Comparison of ENCODE assay signal across 12 mouse cellular contexts in genomic region chr17:70892288-70893096, GRCm38 (mm10). TPM values are rescaled to one million over a fixed set of nuclear protein-coding genes. Genes with fewer than 3 reads are reported as not detected.
DNase-seq lines count a peak whose midpoint lies in the region; ATAC-seq and TF ChIP-seq lines count a peak whose summit lies in the region.
"Had no signal": no experiment of that assay in that cellular context is flagged by ENCODE, and none has a peak within 500 bp of the region (broad histone marks: within the 10 kb centered on the region; RNA-seq: fewer than 3 reads in every experiment).

No protein-coding gene starts in this region.

- no peak overlapping the region for H3K9ac ChIP-seq in embryonic facial prominence, embryonic 11.5 days (replicated peaks; ENCODE audit: low read length)
- H3K9ac ChIP-seq in lung, embryonic 14.5 days: no peak overlapping the region
- no peak overlapping the region for H3K9ac ChIP-seq in lung, postnatal 0 days (replicated peaks; ENCODE audit: low read depth)
- H3K9ac ChIP-seq in neural tube, embryonic 11.5 days (ENCODE audit: low read length): no peak overlapping the region

- no peaks in the 10 kb centered on the region for H3K9me3 ChIP-seq in embryonic facial prominence, embryonic 11.5 days (replicated peaks; ENCODE audit: control insufficient read depth, low read length)
- H3K9me3 ChIP-seq in embryonic facial prominence, embryonic 10.5 days: 0 out of 2 replicates have a peak, but pooled peaks cover 1% of the 10 kb centered on the region
- no peaks in the 10 kb centered on the region for H3K9me3 ChIP-seq in lung, embryonic 14.5 days (ENCODE audit: low read depth, low read length)
- H3K9me3 ChIP-seq in lung, postnatal 0 days (ENCODE audit: low read length): no peaks in the 10 kb centered on the region
- no peaks in the 10 kb centered on the region for H3K9me3 ChIP-seq in neural tube, embryonic 11.5 days (ENCODE audit: control insufficient read depth, low read length)

- no peaks in the 10 kb centered on the region for H3K36me3 ChIP-seq in embryonic facial prominence, embryonic 11.5 days (replicated peaks; ENCODE audit: control insufficient read depth, insufficient read depth, low read depth, low read length)
- H3K36me3 ChIP-seq in embryonic facial prominence, embryonic 10.5 days (replicated peaks): no peaks in the 10 kb centered on the region
- H3K36me3 ChIP-seq in lung, embryonic 14.5 days (ENCODE audit: insufficient read depth): no peaks in the 10 kb centered on the region
- no peaks in the 10 kb centered on the region for H3K36me3 ChIP-seq in lung, postnatal 0 days (ENCODE audit: insufficient read depth, low read length)
- H3K36me3 ChIP-seq in neural tube, embryonic 11.5 days (ENCODE audit: control insufficient read depth, insufficient read depth, low read length): no peaks in the 10 kb centered on the region

- peak; percentile 27 for DNase-seq in embryonic facial prominence, embryonic 11.5 days (ENCODE audit: low spot score)
- no peak for DNase-seq in embryonic facial prominence, embryonic 10.5 days (ENCODE audit: low spot score)
- DNase-seq in lung, embryonic 14.5 days: peak; percentile 22
- no peak for DNase-seq in lung, postnatal 0 days (ENCODE audit: low spot score)
- DNase-seq in embryo, embryonic 10.5 days (ENCODE audit: low spot score): peak; percentile 57
- DNase-seq in neural tube, embryonic 11.5 days (ENCODE audit: low spot score): peak; percentile 42
- no peak for DNase-seq in urinary bladder, postnatal 4 days (ENCODE audit: low spot score in 2 of 2)
- no peak for DNase-seq in cerebellum, adult 11-12 months
- DNase-seq: cerebellum, adult 2 months had no signal

- TF ChIP-seq EP300 in lung, postnatal 0 days (IDR thresholded peaks at IDR 0.05): no peak

- no peaks in the 10 kb centered on the region for H3K27me3 ChIP-seq in embryonic facial prominence, embryonic 11.5 days (ENCODE audit: control insufficient read depth, insufficient read depth, low read length)
- no peaks in the 10 kb centered on the region for H3K27me3 ChIP-seq in embryonic facial prominence, embryonic 10.5 days (replicated peaks; ENCODE audit: low read depth, poor library complexity, severe bottlenecking)
- no peaks in the 10 kb centered on the region for H3K27me3 ChIP-seq in lung, embryonic 14.5 days (ENCODE audit: insufficient read depth, low read length)
- no peaks in the 10 kb centered on the region for H3K27me3 ChIP-seq in lung, postnatal 0 days (replicated peaks; ENCODE audit: insufficient read depth, low read length)
- H3K27me3 ChIP-seq in neural tube, embryonic 11.5 days (ENCODE audit: control insufficient read depth, insufficient read depth, low read length): no peaks in the 10 kb centered on the region

- H3K4me2 ChIP-seq in embryonic facial prominence, embryonic 11.5 days (ENCODE audit: low read depth, low read length): no peak overlapping the region
- no peak overlapping the region for H3K4me2 ChIP-seq in lung, embryonic 14.5 days
- H3K4me2 ChIP-seq in lung, postnatal 0 days (replicated peaks; ENCODE audit: low read depth, low read length): no peak overlapping the region
- no peak overlapping the region for H3K4me2 ChIP-seq in neural tube, embryonic 11.5 days (ENCODE audit: low read depth)

- H3K4me1 ChIP-seq in embryonic facial prominence, embryonic 11.5 days (ENCODE audit: control insufficient read depth, insufficient read depth, low read length): no peaks in the 10 kb centered on the region
- peaks cover 10% of the 10 kb centered on the region for H3K4me1 ChIP-seq in embryonic facial prominence, embryonic 10.5 days
- H3K4me1 ChIP-seq in lung, embryonic 14.5 days (ENCODE audit: insufficient read depth): no peaks in the 10 kb centered on the region
- no peaks in the 10 kb centered on the region for H3K4me1 ChIP-seq in lung, postnatal 0 days (ENCODE audit: insufficient read depth, low read depth, low read length)
- H3K4me1 ChIP-seq in neural tube, embryonic 11.5 days (ENCODE audit: control insufficient read depth, insufficient read depth, low read length): no peaks in the 10 kb centered on the region

- 36% methylated on average over 15 of the region's 15 CpGs for WGBS in embryonic facial prominence, embryonic 11.5 days
- 39% methylated on average over 15 of the region's 15 CpGs for WGBS in embryonic facial prominence, embryonic 10.5 days
- WGBS in lung, embryonic 14.5 days: 35% methylated on average over 15 of the region's 15 CpGs
- WGBS in lung, postnatal 0 days: 45% methylated on average over 15 of the region's 15 CpGs
- 12% methylated on average over 15 of the region's 15 CpGs for whole genome bisulfite sequencing in neural tube, embryonic 11.5 days

- no peak overlapping the region for H3K4me3 ChIP-seq in embryonic facial prominence, embryonic 11.5 days (ENCODE audit: low read depth, low read length)
- no peak overlapping the region for H3K4me3 ChIP-seq in embryonic facial prominence, embryonic 10.5 days
- no peak overlapping the region for H3K4me3 ChIP-seq in lung, embryonic 14.5 days (ENCODE audit: low read depth, low read length)
- no peak overlapping the region for H3K4me3 ChIP-seq in lung, postnatal 0 days (ENCODE audit: low read depth, low read length)
- no peak overlapping the region for H3K4me3 ChIP-seq in neural tube, embryonic 11.5 days (ENCODE audit: low read depth, low read length)
- H3K4me3 ChIP-seq: layer of hippocampus, adult 2 months had no signal

- no peak overlapping the region for H3K27ac ChIP-seq in embryonic facial prominence, embryonic 11.5 days (replicated peaks; ENCODE audit: low read depth, low read length)
- H3K27ac ChIP-seq in embryonic facial prominence, embryonic 10.5 days (replicated peaks): no peak overlapping the region
- no peak overlapping the region for H3K27ac ChIP-seq in lung, embryonic 14.5 days (ENCODE audit: low read depth)
- no peak overlapping the region for H3K27ac ChIP-seq in lung, postnatal 0 days (ENCODE audit: low read length)
- H3K27ac ChIP-seq in neural tube, embryonic 11.5 days (ENCODE audit: low read depth, low read length): no peak overlapping the region
- H3K27ac ChIP-seq: layer of hippocampus, adult 2 months; macrophage had no signal

- no peak for TF ChIP-seq CTCF in lung, embryonic 14.5 days (IDR thresholded peaks at IDR 0.05; ENCODE audit: low read depth)
- TF ChIP-seq CTCF in lung, postnatal 0 days (IDR thresholded peaks at IDR 0.05): no peak

- no peak for ATAC-seq in embryonic facial prominence, embryonic 11.5 days (replicated peaks; ENCODE audit: insufficient number of reproducible peaks, low FRiP score, low TSS enrichment, low read depth)
- ATAC-seq in lung, embryonic 14.5 days (ENCODE audit: insufficient read depth): no peak
- ATAC-seq in lung, postnatal 0 days: no peak
- ATAC-seq in neural tube, embryonic 11.5 days (ENCODE audit: insufficient read depth, low FRiP score, low TSS enrichment): peak; percentile 80; the same call in 1 of the 2 replicates
- ATAC-seq: inflammation-experienced regulatory T-cells, adult 6 months had no signal

RNA-seq across cellular contexts. Expression of gene Tgif1, which starts 39.1 kb away (rescaled TPM):
- polyA plus RNA-seq in embryonic facial prominence, embryonic 11.5 days (2014; fragmentation: Nextera tagmentation; extraction: Ambion mirVana): 92.4 and 96.5 TPM in 2 replicates
- polyA plus RNA-seq in embryonic facial prominence, embryonic 10.5 days (2016; fragmentation: Nextera tagmentation; extraction: Ambion mirVana): 110 and 112 TPM in 2 replicates
- 60.3 and 63.1 TPM in 2 replicates for polyA plus RNA-seq in lung, embryonic 14.5 days (2014; fragmentation: Nextera tagmentation; extraction: Ambion mirVana)
- polyA plus RNA-seq in lung, postnatal 0 days (2015; fragmentation: Nextera tagmentation; extraction: Ambion mirVana): 45.2 and 46.8 TPM in 2 replicates
- 63.8 and 66.2 TPM in 2 replicates for polyA plus RNA-seq in neural tube, embryonic 11.5 days (2014; fragmentation: Nextera tagmentation; extraction: Ambion mirVana)

Comparison
In these comparisons a context has a peak if more than half of its experiments do, and no peak if none do; other contexts are left out.
1. DNase-seq: peak in embryonic facial prominence, embryonic 11.5 days (single experiment), lung, embryonic 14.5 days (single experiment), embryo, embryonic 10.5 days (single experiment) and neural tube, embryonic 11.5 days (single experiment); none in embryonic facial prominence, embryonic 10.5 days (single experiment), lung, postnatal 0 days (single experiment), urinary bladder, postnatal 4 days (0 of 2) and cerebellum, adult 11-12 months (single experiment).